ENCODE assay signal across 8 mouse cellular contexts in genomic region chr10:60566369-60567037, GRCm38 (mm10).
DNase-seq lines count a peak whose midpoint lies in the region; ATAC-seq lines count a peak whose summit lies in the region.

No protein-coding gene starts in this region.

- 42% methylated on average over 24 of the region's 24 CpGs for whole genome bisulfite sequencing in kidney, embryonic 15.5 days
- 36% methylated on average over 24 of the region's 24 CpGs for WGBS in embryonic facial prominence, embryonic 12.5 days
- WGBS in limb, embryonic 12.5 days = 41% methylated on average over 24 of the region's 24 CpGs
- 43% methylated on average over 24 of the region's 24 CpGs for WGBS in neural tube, embryonic 14.5 days

- peaks cover 15% of the 10 kb centered on the region for H3K4me1 ChIP-seq in kidney, embryonic 15.5 days
- H3K4me1 ChIP-seq in embryonic facial prominence, embryonic 12.5 days = peaks cover 23% of the 10 kb centered on the region
- peaks cover 21% of the 10 kb centered on the region for H3K4me1 ChIP-seq in limb, embryonic 12.5 days (replicated peaks)
- H3K4me1 ChIP-seq in neural tube, embryonic 14.5 days (ENCODE audit: control insufficient read depth, insufficient read depth, low read length) = no peaks in the 10 kb centered on the region

- no peak overlapping the region for H3K27ac ChIP-seq in kidney, embryonic 15.5 days
- no peak overlapping the region for H3K27ac ChIP-seq in embryonic facial prominence, embryonic 12.5 days
- no peak overlapping the region for H3K27ac ChIP-seq in limb, embryonic 12.5 days
- no peak overlapping the region for H3K27ac ChIP-seq in neural tube, embryonic 14.5 days (ENCODE audit: low read depth, low read length)

- H3K9me3 ChIP-seq in kidney, embryonic 15.5 days (replicated peaks) = no peaks in the 10 kb centered on the region
- no peaks in the 10 kb centered on the region for H3K9me3 ChIP-seq in embryonic facial prominence, embryonic 12.5 days
- H3K9me3 ChIP-seq in limb, embryonic 12.5 days = no peaks in the 10 kb centered on the region
- no peaks in the 10 kb centered on the region for H3K9me3 ChIP-seq in neural tube, embryonic 14.5 days (ENCODE audit: control insufficient read depth, low read length)

- no peak overlapping the region for H3K4me3 ChIP-seq in kidney, embryonic 15.5 days (replicated peaks)
- H3K4me3 ChIP-seq in embryonic facial prominence, embryonic 12.5 days = no peak overlapping the region
- H3K4me3 ChIP-seq in limb, embryonic 12.5 days (replicated peaks) = no peak overlapping the region
- H3K4me3 ChIP-seq in neural tube, embryonic 14.5 days (ENCODE audit: low read depth, low read length) = no peak overlapping the region

- peak overlapping the region; percentile 33 for H3K4me2 ChIP-seq in kidney, embryonic 15.5 days
- H3K4me2 ChIP-seq in embryonic facial prominence, embryonic 12.5 days (replicated peaks) = peak overlapping the region; percentile 36
- H3K4me2 ChIP-seq in limb, embryonic 12.5 days = peak overlapping the region; percentile 14
- H3K4me2 ChIP-seq in neural tube, embryonic 14.5 days (ENCODE audit: low read depth, low read length) = peak overlapping the region; percentile 5; the same call in 1 of the 2 replicates

- no peak for ATAC-seq in kidney, embryonic 15.5 days (replicated peaks; ENCODE audit: low FRiP score)
- no peak for ATAC-seq in embryonic facial prominence, embryonic 12.5 days (ENCODE audit: insufficient number of reproducible peaks, insufficient read depth, low FRiP score, low TSS enrichment)
- no peak for ATAC-seq in limb, embryonic 12.5 days (ENCODE audit: insufficient number of reproducible peaks, insufficient read depth, low FRiP score, low TSS enrichment, low read depth)
- ATAC-seq in neural tube, embryonic 14.5 days (ENCODE audit: low read depth) = no peak

- H3K27me3 ChIP-seq in kidney, embryonic 15.5 days = peaks cover 23% of the 10 kb centered on the region; the same call in 1 of the 2 replicates
- H3K27me3 ChIP-seq in embryonic facial prominence, embryonic 12.5 days = no peaks in the 10 kb centered on the region
- H3K27me3 ChIP-seq in limb, embryonic 12.5 days = peaks cover 4% of the 10 kb centered on the region; the same call in 1 of the 2 replicates
- 0 out of 2 replicates have a peak, but pooled peaks cover 2% of the 10 kb centered on the region for H3K27me3 ChIP-seq in neural tube, embryonic 14.5 days (ENCODE audit: control insufficient read depth, insufficient read depth, low read length)

- no peaks in the 10 kb centered on the region for H3K36me3 ChIP-seq in kidney, embryonic 15.5 days
- no peaks in the 10 kb centered on the region for H3K36me3 ChIP-seq in embryonic facial prominence, embryonic 12.5 days
- no peaks in the 10 kb centered on the region for H3K36me3 ChIP-seq in limb, embryonic 12.5 days
- no peaks in the 10 kb centered on the region for H3K36me3 ChIP-seq in neural tube, embryonic 14.5 days (ENCODE audit: control insufficient read depth, insufficient read depth, low read length)

- H3K9ac ChIP-seq in kidney, embryonic 15.5 days = no peak overlapping the region
- H3K9ac ChIP-seq in embryonic facial prominence, embryonic 12.5 days = no peak overlapping the region
- H3K9ac ChIP-seq in limb, embryonic 12.5 days (replicated peaks) = no peak overlapping the region
- no peak overlapping the region for H3K9ac ChIP-seq in neural tube, embryonic 14.5 days (replicated peaks; ENCODE audit: low read depth, low read length)

- no peak for DNase-seq in kidney, postnatal 14 days
- DNase-seq in embryo, embryonic 10 days (ENCODE audit: low spot score) = no peak
- no peak for DNase-seq in left cerebral cortex, adult 11 months (ENCODE audit: low spot score)
- no peak for DNase-seq in kidney, adult 8-10 months
